Mouse (Mus musculus) lung, postnatal 25 days (tissue): Measurements from ENCODE around the gene Ndufa11.

ENCODE experiments used
- DNase-seq: peaks from one replicate; pipeline ENCODE4 v3.0.0; 2022; ENCODE audit warnings: low spot score

Gene Ndufa11

DNA sequence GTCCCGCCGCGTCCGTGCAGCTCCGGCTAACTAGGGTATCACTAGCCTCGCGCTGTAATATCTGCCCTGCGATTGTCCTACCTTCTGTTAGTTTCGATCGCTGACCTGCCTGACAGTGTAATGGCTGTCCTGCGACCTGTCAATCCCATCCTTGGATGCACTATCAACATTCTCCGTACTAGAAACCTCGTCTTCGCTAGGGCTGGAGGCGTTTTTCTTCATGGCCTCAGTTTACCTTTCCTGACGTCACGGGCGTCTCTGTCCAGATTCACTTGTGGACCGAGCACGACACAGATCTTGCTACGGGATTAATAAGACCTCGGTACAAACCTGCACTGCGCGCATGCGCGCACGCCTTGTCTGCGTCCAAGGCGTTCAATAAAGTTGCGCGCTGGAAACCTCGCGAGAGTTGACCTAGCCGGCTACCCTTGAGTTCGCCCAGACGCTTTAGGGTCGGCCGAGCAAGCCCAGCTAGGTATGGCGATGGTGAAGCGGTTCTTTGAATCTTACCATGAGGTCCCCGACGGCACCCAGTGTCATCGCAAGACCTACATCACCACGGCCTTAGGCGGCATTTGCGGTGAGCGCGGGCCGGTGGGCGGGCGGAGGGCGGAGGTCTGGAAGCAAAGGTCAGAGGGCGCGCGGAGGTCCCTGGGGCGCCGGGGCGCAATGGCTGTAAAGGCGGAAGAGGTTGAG is at the start of gene Ndufa11, which contains the start of gene Vmac:
TSS of gene Ndufa11 (plus strand) at position 405 of the 696 bp plus-strand sequence.
TSS of gene Vmac (minus strand) at position 660 of the 696 bp plus-strand sequence.
- DNase-seq = peak; percentile 95

DNA sequence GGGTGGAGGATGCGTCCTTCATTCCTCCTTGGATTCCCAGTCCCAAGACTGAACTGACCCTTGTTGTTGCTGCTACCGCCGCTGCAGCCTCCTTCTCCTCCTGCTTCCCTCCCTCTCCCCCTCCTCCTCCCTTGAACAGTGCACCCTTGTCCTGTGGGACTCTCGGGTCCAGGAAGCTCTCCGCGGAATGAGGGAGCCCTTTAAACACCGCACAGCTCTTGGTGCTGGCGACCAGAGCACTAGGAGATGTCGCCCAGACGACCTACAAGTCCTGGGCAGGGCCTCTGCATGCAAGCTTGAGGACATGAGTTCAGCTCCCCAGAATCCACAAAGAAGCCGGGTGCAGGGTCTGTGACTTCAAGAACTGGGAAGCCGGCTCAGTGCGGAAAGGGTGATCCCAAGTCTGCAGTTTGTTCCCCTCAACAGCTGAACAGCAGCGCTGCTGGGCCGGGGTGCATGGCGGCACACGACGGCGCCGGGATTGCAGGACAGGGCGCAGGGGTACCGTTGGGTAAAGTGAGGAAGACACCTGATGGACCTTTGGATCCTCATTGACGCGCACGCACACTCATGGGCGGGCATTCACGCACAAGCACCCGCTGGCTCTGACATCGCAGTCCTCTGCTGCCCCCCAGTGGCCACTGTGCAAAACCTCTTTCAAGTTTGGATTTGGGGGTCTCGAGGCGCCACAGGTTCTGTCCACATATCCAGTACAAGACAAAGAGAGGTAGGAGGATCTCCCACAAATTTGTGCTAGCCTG is 49.0 kb upstream of the Ndufa11 start:
- DNase-seq = peak; percentile 70

DNA sequence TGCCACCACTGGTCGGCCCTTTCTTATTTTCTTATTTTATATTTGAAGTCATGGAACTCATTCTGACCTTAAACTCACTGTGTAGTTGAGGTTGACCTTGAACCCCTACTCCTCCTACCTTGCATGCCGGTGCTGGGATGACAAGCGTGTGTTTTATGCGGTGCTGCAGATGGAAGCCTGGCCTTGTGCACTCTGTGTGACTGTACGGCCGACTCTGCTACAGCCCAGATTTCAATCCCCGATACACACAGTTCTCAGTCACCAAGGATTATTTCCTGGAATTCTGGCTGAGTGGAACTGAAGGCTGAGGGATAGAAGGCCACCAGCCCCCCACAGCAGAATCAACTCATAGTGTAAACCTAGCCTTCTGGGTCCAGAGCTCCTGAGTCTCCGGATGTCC is 47.8 kb upstream of the Ndufa11 start:
- no peak for DNase-seq

DNA sequence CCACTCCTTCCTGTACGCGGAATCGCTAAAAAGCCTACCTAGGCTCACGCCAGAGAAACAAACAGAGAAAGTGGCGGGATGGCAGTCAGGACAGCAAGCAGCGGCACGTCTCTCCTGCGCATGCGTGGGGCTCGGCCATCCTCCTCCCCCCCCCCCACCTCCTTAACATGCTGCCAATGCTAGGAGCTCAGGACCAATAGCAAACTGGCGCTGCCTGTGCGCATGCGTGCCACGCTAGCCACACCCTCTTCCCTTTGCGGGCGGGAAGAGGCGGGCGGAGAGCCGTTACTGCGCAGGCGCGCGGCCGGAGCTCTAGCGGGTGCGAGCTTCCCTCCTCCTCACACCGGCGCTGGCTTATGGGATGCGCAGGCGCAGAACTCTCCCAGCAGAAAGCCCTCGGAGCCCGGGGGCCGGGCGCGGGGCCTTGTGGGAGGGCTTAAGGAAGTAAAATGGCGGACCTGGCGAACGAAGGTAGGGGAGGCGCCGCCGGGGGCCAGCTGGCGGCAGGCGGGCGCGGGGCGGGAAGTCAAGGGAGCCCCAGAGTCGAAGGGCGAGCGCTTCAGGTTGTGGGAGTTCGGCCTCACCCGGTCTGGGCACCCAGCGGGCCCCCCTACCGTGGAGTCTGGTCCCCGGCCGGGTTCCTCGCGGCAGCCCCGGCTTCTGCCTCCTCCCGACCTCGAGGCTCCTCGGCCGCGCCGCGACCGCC is 44.5 kb upstream of the Ndufa11 start, which contains the start of gene Ranbp3:
TSS of gene Ranbp3 (plus strand) at position 354 of the 706 bp plus-strand sequence.
- DNase-seq = peak; percentile 100

DNA sequence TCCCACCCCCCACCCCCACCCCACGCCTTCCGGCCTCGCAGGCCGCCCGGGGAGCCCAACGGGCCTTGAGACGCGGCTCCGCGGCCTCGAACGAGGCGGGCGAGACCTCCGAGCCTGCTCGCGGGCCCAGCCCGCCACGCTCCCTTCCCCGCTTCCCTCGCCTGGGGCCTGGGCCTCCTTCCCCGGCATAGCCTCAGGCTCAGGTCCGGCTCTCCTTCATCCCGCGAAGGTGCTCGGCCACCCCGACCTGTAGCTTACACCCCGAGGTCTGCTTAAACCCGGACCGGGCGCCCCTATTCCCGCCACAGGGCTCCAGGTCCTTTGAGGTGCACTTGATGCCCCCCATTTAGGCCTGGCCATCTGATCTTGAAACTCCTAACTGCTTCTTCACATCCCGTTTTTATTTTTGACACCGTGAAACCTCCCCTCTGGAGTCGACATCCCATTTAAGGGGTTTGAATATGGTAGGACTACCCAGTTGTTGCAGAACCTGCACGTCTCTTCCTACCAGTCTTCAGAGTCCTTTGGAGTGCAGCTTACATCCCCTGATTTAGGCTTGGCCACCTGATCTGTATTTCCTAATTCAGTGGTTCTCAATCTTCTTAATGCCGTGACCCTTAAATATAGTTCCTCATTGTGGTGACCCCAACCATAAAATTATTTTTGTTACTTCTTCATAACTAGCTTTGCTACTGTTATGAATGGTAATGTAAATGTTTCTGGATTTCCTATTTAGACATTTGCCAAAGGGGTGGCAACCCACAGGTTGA is 43.7 kb upstream of the Ndufa11 start:
- no peak for DNase-seq

DNA sequence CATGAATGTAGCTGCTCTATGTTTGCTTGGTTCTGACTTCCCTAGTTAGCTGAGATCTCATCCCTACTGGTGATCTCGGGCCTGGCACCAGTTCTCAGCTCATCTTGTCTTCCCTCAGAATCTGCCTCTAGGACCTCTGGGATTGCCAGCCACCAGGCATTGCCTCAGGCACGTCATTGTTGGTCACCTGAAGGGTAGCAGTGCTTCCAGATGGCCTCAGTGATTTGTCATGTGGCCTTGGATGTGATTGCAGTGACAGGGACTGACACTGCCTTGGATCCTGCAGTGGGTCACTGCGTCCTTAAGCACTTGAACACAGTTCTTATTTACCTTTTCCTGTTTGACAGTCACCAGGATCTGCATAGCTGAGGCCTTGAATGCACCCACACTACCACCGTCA is 35.8 kb upstream of the Ndufa11 start:
- DNase-seq = no peak

DNA sequence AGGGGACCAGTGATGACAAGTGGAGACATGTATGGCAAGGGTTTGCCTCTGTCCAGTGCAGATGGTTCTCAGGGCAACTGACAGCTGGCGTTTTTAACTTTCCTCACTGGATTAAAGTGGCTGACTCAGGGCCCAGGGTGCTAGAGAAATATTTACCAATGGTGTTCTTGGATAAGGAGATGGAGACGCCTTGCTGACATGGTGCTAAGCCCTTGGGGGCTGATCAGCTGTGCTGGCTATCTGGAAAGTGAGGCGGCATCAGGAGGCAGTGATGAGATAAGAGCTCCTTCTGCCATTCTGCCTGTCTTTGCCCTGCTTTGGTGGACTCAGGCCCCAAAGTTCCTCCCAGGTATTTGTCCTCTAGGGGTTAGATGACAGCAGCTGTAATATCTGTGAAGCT is 34.7 kb upstream of the Ndufa11 start:
- no peak for DNase-seq

DNA sequence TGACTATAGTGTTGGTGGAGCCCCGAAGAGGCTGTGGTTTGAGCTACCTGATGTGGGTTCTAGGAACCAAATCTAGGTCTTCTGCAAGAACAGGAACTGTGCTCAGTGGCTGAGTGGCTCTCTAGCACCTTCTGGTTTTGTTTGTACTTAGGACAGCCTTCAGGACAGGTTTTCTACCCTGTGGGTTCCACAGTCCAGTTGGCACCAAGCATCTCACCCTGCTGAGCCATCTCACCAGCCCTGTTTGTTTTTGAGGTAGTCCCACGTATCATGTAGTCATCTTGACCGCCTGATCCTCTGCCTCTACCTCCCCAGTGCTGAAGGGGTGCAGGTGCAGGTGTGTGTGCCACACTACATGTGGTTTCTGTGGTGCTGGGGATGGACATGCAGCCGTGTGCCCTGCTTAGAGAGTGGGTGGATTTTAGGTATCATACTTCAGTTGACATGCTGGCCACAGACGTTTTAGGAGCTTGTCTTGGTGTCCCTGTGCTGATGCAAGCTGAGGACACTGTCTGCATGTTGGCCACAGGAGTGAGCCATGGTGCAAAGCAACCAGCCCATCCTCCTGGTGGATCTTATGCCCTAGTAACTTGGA is 33.9 kb upstream of the Ndufa11 start:
- no peak for DNase-seq

DNA sequence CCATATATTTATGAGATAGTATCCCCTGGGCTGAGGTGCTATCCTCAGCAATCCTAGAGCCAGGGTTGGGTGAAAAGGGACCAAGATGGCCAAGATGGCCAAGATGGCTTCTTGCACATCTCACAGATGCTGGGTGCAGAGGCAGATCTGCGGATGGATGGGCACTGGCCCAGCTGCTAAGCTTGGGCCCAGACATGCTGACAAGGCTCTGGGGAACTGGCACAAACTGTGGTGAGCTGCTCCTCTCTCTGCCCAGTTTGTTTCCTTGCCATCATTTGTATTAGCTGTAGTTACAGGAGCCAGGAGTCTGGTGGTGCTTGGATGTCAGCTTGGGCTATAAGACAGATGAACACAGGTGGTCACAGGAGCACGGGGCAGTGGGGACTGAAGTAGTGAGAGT is 32.9 kb upstream of the Ndufa11 start:
- DNase-seq = no peak

DNA sequence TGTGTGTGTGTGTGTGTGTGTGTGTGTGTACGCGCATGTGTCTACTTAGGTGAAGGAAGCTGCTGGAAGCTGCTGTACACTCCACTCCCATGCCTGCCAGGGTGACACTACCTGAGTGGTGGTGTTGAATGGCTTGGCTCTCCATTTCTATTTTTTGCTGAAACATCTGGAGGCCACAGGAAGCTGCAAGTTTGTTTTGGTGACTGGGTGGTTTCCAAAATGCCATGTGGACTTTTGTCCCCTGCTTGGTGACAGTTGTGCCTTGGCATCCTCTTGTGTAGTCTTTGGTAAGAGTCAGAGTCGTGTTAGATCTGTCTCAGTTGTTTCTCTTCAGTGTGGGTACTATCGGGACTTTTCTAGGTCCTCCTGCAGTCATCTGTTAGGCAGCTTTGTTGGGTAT is 30.8 kb upstream of the Ndufa11 start:
- no peak for DNase-seq

DNA sequence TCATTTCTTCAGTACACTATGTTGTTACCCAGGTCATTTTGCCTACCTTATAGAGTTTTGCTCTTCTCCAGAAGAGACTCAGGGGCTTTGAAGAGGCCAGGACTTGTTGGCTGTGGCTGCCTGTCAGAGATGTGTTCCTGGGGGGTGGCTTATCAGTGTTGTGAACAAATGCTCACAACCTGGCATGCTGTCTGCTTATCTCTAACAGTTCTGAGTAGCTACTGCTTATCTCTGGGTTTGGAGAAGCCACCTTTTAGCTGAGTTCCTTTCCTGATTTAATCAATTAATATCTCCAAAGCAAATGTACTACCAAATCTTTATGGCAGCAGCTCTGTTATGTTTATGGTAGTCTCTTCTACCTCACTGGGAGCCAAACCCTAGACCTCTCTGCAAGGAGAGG is 29.5 kb upstream of the Ndufa11 start:
- DNase-seq = no peak

DNA sequence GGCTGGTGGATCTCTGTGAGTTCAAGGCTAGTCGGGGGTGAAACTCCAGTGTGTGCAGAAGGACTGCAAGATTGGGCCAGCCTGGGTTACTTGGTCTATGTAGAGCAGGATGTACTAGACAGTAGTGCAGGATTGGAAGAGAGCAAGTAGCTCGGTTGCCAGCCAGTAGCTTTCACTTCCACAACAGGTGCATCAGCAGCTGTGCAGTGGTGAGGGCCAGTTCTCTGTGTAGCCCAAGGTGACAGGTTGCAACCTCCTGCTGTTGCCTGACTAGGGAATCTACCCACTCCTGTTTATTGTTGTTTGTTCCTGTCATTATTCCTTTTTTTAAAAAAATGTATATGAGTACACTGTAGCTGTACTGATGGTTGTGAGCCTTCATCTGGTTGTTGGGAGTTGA is 28.9 kb upstream of the Ndufa11 start:
- DNase-seq = no peak

DNA sequence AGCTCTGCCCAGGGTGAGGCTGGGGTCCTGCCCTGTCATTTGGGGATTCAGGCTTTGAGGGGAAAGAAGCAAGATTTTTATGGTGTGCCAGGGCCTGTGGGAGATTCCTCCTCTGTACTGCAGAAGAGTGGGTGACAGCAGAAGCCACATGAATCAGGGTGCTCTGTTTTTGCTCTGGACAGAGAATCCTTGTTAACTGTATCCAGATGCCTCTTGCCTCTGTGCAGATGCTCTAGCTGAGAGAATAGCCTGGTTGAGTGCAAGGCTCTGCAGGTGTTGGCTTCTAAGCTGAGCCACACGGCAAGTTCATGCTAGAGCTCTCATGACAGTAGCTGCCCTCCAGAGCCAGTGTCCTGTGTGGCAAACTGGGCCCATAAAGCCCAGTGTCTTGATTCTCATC is 24.2 kb upstream of the Ndufa11 start:
- no peak for DNase-seq

DNA sequence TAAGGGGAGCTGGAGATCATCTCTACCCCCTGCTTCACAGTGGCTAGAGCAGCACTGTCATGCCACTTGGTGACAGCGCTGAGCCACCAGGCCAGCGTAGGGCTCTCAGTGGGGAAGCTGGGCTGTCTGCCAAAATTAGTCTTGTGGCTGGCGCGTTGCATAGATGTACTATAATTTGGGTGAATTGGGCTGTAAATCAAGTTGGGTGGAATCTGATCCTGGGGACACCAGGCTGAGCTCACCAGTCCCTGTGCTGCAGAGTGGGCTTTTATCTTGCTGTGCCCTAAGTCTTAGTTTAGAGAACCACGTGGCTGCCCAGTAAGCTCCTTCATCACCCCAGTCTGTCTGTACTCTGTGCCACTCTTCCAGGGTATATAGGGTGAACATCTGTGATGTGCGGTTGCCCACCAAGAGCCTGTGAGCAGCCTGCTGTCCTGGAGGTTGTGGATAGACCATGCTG is 23.7 kb upstream of the Ndufa11 start:
- peak; percentile 17 for DNase-seq

DNA sequence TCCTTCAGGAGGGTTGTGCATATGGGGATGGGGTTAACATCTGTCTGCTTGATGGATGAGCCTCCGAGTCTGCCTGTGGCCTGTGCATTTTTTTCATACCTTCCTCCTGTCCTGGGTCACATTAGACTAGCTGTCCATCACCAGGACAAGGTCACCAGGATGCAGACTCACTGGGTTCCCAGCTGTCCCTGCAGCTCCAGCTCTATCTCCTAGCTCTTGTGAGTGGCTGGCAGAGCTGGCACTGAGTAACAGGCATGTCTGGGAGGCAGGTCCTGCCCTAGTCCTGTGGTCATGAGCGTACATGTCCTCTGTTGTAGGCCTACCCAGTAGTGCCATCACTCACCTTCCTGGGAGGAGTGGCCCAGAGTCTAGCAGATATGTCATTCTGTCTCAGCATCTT is 17.1 kb upstream of the Ndufa11 start:
- no peak for DNase-seq

DNA sequence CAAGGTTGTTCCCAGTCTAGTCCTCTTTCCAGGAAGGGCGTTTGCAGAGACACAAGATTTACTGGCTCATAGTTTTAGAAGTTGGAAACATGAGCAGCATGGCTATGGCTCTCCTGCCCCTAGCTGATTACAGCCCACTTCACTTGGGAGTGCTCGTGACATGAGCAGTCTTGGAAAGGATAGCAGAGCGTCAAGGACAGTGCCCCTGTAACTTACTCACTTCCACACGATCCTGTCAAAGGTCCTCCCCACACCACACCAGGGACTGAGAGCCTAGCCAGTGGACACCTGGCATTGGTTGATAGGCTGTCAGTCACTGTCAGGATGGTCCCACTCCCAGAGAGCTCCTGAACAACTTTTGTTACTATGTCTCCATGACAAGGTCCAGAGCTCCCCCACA is 14.5 kb upstream of the Ndufa11 start:
- DNase-seq = no peak

DNA sequence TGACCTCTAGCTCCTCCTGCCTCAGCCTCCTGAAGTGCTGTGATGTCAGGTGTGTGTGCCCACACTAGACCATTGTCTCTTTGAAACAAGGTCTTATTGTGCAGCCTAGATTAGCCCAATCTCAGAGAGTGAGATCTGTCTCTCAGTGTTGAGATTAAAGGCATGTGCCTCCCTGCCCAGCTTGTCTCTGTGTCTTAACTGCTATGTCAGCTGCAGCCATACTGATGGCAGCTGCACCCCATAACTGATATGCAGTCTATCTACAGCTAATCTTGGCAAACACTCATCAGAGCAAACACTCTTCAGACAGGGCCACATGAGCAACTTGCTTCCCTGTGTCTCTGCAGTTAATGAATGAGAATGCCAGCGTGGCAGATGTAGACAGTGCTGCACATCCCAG is 11.1 kb upstream of the Ndufa11 start:
- no peak for DNase-seq

DNA sequence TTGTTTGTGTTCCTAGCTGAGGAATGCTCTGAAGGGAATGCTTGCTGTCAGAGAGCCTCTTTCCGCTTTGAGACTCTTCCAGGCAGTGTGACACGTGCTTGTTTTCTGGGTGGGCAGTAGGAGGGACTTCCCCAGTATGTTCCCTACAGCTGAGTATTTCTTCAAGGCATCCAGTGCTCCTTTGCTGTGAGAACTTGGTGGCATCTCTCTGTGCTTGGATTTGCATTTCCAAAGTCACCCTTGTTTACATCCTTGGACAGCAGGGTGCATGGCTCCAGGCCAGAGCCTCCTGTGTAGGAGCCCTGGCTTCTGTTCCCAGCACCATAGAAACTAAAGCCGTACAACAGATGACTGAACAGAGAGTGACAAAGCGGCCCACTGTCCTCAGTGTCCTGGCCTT is 8.9 kb upstream of the Ndufa11 start:
- DNase-seq = no peak

DNA sequence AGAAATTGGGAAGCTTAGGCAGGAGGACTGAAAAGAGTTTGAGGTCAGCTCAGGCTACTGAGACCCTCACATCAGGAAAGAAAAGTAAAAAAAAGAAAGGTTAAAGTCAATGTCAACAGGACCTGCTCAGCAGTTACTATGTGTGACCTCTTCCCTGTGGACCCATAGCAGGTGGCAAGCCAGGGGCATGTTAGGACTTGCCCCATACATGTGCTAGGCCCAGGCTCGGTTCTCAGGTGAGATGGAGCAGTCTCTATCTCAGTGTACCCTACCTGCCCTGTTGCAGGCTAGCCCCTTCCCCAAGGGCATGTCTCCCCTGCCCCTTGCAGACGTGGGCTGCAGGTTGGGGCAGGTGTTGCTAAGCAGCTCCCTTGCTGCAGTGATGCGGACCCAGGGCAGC is 7.9 kb upstream of the Ndufa11 start:
- no peak for DNase-seq

DNA sequence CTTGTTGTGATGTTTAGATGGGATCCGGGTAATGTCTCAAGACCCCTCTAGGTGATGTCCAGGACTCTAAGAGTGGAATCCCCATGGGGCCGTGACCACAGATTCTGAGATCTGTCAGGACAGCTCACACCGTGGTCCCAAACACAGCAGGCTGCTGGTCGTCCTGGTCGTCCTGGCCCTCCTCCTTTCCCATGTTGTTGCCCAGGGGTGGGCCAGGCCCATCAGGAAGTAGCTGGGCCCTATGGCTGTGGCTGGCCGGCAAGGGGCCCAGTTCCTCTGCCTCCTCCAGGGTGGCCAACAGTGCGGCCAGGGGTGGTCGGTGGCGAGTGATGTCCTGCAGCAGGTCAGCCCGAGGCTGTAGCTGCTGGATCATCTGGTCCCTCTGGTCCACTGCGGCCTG is 2.2 kb upstream of the Ndufa11 start:
- DNase-seq = no peak

DNA sequence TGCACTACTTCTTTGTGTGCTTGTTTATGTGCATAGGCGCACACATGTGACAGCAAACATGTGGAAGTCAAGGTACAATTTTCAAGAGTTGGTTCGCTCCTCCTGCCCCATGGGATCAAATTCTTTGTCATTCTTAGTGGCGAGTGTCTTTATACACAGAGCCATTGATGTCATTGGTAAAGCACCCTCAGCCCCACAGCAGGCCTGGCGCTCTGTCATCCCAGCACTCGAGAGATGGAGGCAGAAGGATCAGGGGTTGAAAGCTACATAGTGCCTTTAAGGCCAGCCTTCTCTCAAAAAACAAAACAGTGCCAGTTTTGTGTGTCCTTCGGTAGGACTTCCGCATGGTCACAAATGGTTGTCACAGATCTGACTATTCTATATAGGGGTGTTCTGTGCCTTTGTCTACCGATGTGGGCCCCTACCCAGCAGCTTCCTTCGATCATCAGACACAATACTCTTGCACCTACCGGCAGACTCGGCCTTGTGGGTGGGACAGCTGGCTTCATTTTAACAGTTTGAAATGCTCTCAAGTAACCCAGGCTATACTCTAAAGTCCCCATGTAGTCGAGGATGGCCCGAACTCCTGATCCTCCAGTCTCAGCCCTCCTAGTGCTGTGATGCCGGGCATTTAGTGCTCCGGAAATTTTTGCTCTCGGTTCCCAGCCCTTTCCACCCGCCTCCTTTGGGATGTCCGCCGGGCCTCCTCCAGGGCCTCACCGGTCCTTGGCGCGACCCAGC is 1.5 kb upstream of the Ndufa11 start:
- no peak for DNase-seq
